ENCODE assay signal across 19 mouse cellular contexts in the genomic region with DNA sequence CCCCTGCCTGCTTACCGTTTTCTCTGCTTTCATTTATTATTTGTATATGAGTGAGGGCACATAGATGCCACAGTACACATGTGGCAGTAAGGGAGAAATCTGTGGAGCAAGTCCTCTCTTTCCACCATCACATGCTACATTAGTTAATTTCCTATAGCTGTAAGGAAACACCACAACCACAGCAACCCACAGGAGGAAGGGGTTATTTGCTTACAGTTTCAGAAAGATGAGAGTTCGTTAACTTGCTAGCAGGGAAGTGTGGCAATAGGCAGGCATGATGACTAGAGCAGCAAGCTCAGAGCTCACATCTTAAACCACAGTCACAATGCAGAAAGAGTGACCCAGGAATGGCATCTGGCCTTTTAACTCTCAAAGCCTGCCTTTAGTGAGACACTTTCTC. TPM values are rescaled to one million over a fixed set of nuclear protein-coding genes. Genes with fewer than 3 reads are reported as not detected.
A peak's percentile ranks its signal among the peaks of the same experiment; 100 is the strongest.
DNase-seq lines count a peak whose midpoint lies in the region; ATAC-seq lines count a peak whose summit lies in the region.
"Had no signal": no experiment of that assay in that cellular context is flagged by ENCODE, and none has a peak within 500 bp of the region (broad histone marks: within the 10 kb centered on the region; RNA-seq: fewer than 3 reads in every experiment).

No protein-coding gene starts in this region.

- H3K27ac ChIP-seq in forebrain, embryonic 10.5 days, result no peak overlapping the region
- H3K27ac ChIP-seq in forebrain, embryonic 16.5 days (ENCODE audit: low read length), result no peak overlapping the region
- H3K27ac ChIP-seq: embryonic facial prominence, embryonic 13.5 days; forebrain, embryonic 12.5 days; heart, adult 2 months; hindbrain, embryonic 13.5 days; kidney, postnatal 0 days; limb, embryonic 15.5 days; lung, embryonic 15.5 days; neural tube, embryonic 13.5 days had no signal

- H3K9me3 ChIP-seq in forebrain, embryonic 10.5 days, result no peaks in the 10 kb centered on the region
- H3K9me3 ChIP-seq in forebrain, embryonic 16.5 days (ENCODE audit: control insufficient read depth, low read length), result no peaks in the 10 kb centered on the region
- H3K9me3 ChIP-seq: embryonic facial prominence, embryonic 13.5 days; forebrain, embryonic 12.5 days; hindbrain, embryonic 13.5 days; limb, embryonic 15.5 days; lung, embryonic 15.5 days; neural tube, embryonic 13.5 days had no signal

- peak; percentile 35 to 40 for DNase-seq in spleen, postnatal 36 days (ENCODE audit: low spot score in 2 of 2)
- no peak for DNase-seq in spleen, adult 12 weeks (ENCODE audit: low spot score)
- peak; percentile 4 for DNase-seq in T-cell, adult 2 months (ENCODE audit: low spot score)
- DNase-seq in forebrain, embryonic 10.5 days (ENCODE audit: extremely low spot score, low spot score), result no peak
- DNase-seq in adipocyte (ENCODE audit: low spot score), result no peak
- DNase-seq: adrenal gland, adult 2 months; cerebellum, adult 11-12 months; heart, adult 2 months; midbrain, embryonic 14.5 days had no signal

- peaks cover 11% of the 10 kb centered on the region for H3K36me3 ChIP-seq in forebrain, embryonic 10.5 days (replicated peaks)
- no peaks in the 10 kb centered on the region; the same call in 1 of the 2 replicates for H3K36me3 ChIP-seq in forebrain, embryonic 16.5 days (ENCODE audit: control insufficient read depth, insufficient read depth)

- WGBS in forebrain, embryonic 10.5 days, result 82% methylated on average over 2 of the region's 2 CpGs
- 80% methylated on average over 2 of the region's 2 CpGs for WGBS in forebrain, embryonic 16.5 days

- peaks cover 6% of the 10 kb centered on the region for H3K4me1 ChIP-seq in forebrain, embryonic 10.5 days
- H3K4me1 ChIP-seq in forebrain, embryonic 16.5 days (replicated peaks; ENCODE audit: control insufficient read depth, insufficient read depth, low read length), result no peaks in the 10 kb centered on the region
- H3K4me1 ChIP-seq: limb, embryonic 15.5 days; lung, embryonic 15.5 days had no signal

- no peaks in the 10 kb centered on the region for H3K27me3 ChIP-seq in forebrain, embryonic 10.5 days (ENCODE audit: poor library complexity, severe bottlenecking)
- no peaks in the 10 kb centered on the region for H3K27me3 ChIP-seq in forebrain, embryonic 16.5 days (replicated peaks; ENCODE audit: control insufficient read depth, insufficient read depth, low read length)
- H3K27me3 ChIP-seq: embryonic facial prominence, embryonic 13.5 days; forebrain, embryonic 12.5 days; hindbrain, embryonic 13.5 days; limb, embryonic 15.5 days; lung, embryonic 15.5 days; neural tube, embryonic 13.5 days had no signal

- no peak overlapping the region for H3K9ac ChIP-seq in forebrain, embryonic 16.5 days (replicated peaks; ENCODE audit: low read depth, low read length)
- H3K9ac ChIP-seq: embryonic facial prominence, embryonic 13.5 days; forebrain, embryonic 12.5 days; hindbrain, embryonic 13.5 days; limb, embryonic 15.5 days; lung, embryonic 15.5 days; neural tube, embryonic 13.5 days had no signal

- H3K4me2 ChIP-seq in forebrain, embryonic 16.5 days (ENCODE audit: low read length), result no peak overlapping the region
- H3K4me2 ChIP-seq: embryonic facial prominence, embryonic 13.5 days; forebrain, embryonic 12.5 days; hindbrain, embryonic 13.5 days; limb, embryonic 15.5 days; lung, embryonic 15.5 days; neural tube, embryonic 13.5 days had no signal

- ATAC-seq in megakaryocyte, adult 5-6 weeks (ENCODE audit: poor library complexity, severe bottlenecking), result peak; percentile 98
- ATAC-seq in forebrain, embryonic 16.5 days, result no peak
- ATAC-seq: intestine, postnatal 0 days had no signal

- H3K4me3 ChIP-seq in forebrain, embryonic 10.5 days, result no peak overlapping the region
- H3K4me3 ChIP-seq in forebrain, embryonic 16.5 days (replicated peaks; ENCODE audit: low read length), result no peak overlapping the region
- H3K4me3 ChIP-seq: embryonic facial prominence, embryonic 13.5 days; forebrain, embryonic 12.5 days; heart, adult 2 months; hindbrain, embryonic 13.5 days; limb, embryonic 15.5 days; lung, embryonic 15.5 days; neural tube, embryonic 13.5 days had no signal

RNA-seq across cellular contexts. Expression of gene Ola1, which starts 58.0 kb away (rescaled TPM):
- total RNA-seq in megakaryocyte, adult 5-6 weeks (2015), result 85.1 and 87.6 TPM in 2 replicates
- 82.6 and 89.2 TPM in 2 replicates for total RNA-seq in megakaryocyte, adult 5-6 weeks (2017)
- polyA plus RNA-seq in forebrain, embryonic 10.5 days (2016; fragmentation: Nextera tagmentation; extraction: Ambion mirVana), result 111 and 112 TPM in 2 replicates
- polyA plus RNA-seq in forebrain, embryonic 16.5 days (2015; fragmentation: Nextera tagmentation; extraction: Ambion mirVana), result 98.5 and 105 TPM in 2 replicates

Comparison
In these comparisons a context has a peak if more than half of its experiments do, and no peak if none do; other contexts are left out.
1. DNase-seq: peak in spleen, postnatal 36 days (2 of 2) and T-cell, adult 2 months (single experiment); none in spleen, adult 12 weeks (single experiment), forebrain, embryonic 10.5 days (single experiment) and adipocyte (single experiment).